Mouse (Mus musculus) midbrain, embryonic 16.5 days (tissue): ENCODE results near the gene Cnot11. TPM values are rescaled to one million over a fixed set of nuclear protein-coding genes. Genes with fewer than 3 reads are reported as not detected.
A peak's percentile ranks its signal among the peaks of the same experiment; 100 is the strongest.

ENCODE experiments used
- ATAC-seq: fragments of 200-750 bp; cut with Nextera tagmentation; 2 replicates; pipeline ENCODE4 v1.8.0; 2017; ENCODE audit warnings: moderate TSS enrichment
- H3K27ac ChIP-seq: fragments of 300-500 bp; sonication (generic); 2 replicates; pipeline ENCODE4 v1.5.1; 2014; ENCODE audit warnings: mild to moderate bottlenecking, low read length, mixed read lengths
- H3K27me3 ChIP-seq: fragments of 300-500 bp; sonication (generic); 2 replicates; pipeline ENCODE4 v1.6.1; 2014; ENCODE audit warnings: low read depth, low read length, mixed read lengths; ENCODE audit not compliant: control insufficient read depth, insufficient read depth
- H3K36me3 ChIP-seq: fragments of 300-500 bp; sonication (generic); 2 replicates; pipeline ENCODE4 v1.6.1; 2014; ENCODE audit warnings: mild to moderate bottlenecking, low read length, moderate library complexity, mixed read lengths; ENCODE audit not compliant: control insufficient read depth, insufficient read depth
- H3K4me1 ChIP-seq: fragments of 300-500 bp; sonication (generic); 2 replicates; pipeline ENCODE4 v1.6.1; 2014; ENCODE audit warnings: mild to moderate bottlenecking, low read length, mixed read lengths; ENCODE audit not compliant: control insufficient read depth, insufficient read depth
- H3K4me2 ChIP-seq: fragments of 300-500 bp; sonication (generic); 2 replicates; pipeline ENCODE4 v1.6.1; 2014; ENCODE audit warnings: mild to moderate bottlenecking, low read length, mixed read lengths
- H3K4me3 ChIP-seq: fragments of 300-500 bp; sonication (generic); 2 replicates; pipeline ENCODE4 v1.5.1; 2014; ENCODE audit warnings: low read depth, mild to moderate bottlenecking, low read length, moderate library complexity, mixed read lengths
- H3K9ac ChIP-seq: fragments of 300-500 bp; sonication (generic); 2 replicates; pipeline ENCODE4 v1.6.1; 2014; ENCODE audit warnings: low read depth, low read length, mixed read lengths
- H3K9me3 ChIP-seq: fragments of 300-500 bp; sonication (generic); replicated peaks from 2 replicates; pipeline ENCODE4 v1.6.1; 2014; ENCODE audit warnings: mild to moderate bottlenecking, low read length, mixed read lengths; ENCODE audit not compliant: control insufficient read depth, poor library complexity, severe bottlenecking
- WGBS: fragments of 180-500 bp; shearing (Covaris S2); extraction: QIAGEN DNeasy Blood & Tissue Kit; methylation state at CpG from one replicate; pipeline ENCODE4 v1.1.7; 2014; 5-methylcytosine and 5-hydroxymethylcytosine counted together
- polyA plus RNA-seq: library from polyadenylated mRNA; unstranded; fragments of >200 nt; fragmentation: Nextera tagmentation; extraction: Ambion mirVana; gene quantifications from 2 replicates; pipeline ENCODE4 v1.2.1, GENCODE M21; 2015

Gene Cnot11
- polyA plus RNA-seq, 1 experiment from 2014 or later, result 10.5 TPM

DNA sequence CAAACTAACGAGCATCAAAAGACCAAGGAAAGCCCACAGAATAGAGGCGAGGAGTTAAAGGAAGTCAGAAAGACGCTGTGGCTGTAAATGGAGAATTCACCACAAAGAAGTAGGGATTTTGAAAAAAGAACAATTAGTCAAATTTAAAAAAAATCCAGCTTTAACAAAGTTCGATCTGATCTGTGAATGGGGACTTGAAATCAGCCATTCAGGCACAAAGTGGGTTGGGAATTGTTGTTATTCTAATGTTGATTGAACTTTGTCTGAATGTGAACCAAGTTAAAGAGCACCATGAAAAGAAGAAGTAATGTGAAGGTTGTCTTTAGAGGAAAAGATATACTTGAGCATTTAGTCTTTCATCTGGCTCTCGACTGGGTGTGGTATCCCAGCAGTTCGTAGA is 6.5 kb upstream of the Cnot11 start:
- H3K9ac ChIP-seq, result no peak overlapping the region
- no peak for ATAC-seq
- 60% methylated on average over 6 of the region's 6 CpGs for WGBS
- no peak overlapping the region for H3K4me2 ChIP-seq
- no peaks in the 10 kb centered on the region for H3K4me1 ChIP-seq
- H3K4me3 ChIP-seq, result no peak overlapping the region
- H3K27me3 ChIP-seq, result no peaks in the 10 kb centered on the region
- H3K27ac ChIP-seq, result no peak overlapping the region
- H3K9me3 ChIP-seq, result no peaks in the 10 kb centered on the region
- H3K36me3 ChIP-seq, result no peaks in the 10 kb centered on the region

DNA sequence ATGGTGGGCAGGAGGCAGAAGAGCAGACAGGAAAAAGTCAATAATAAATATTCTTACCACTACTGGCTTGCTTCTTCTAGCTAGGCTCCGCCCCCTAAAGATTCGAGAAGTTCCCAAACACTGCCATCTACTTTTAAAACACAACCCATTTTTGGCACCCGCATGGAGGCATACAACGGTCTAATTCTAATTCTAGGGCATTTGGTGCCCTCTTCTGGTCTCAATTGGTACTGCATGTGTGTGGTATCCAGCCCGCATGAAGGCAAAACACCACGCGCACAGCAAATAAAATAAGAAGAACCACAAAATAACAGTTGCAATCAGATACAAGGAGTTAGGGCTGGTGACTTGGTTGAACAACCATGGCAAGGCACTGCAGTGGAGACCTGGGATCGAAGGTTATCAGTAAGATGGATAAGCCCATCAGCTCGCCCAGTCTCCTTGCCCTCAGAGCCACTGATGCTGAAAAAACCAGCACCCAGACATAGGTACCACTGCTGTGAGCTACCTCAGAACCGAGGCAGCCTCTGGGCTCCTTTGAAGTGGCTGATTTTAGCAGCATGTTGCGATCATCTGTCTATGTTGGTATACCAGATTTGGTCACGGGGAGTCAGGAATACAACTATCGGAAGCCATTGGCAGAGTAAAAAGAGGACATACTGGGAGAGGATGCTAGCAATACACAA is 4.4 kb upstream of the Cnot11 start:
- Histone ChIP-seq H3K9me3 (no peaks in the 10 kb centered on the region), H3K27ac (no peak overlapping the region), H3K9ac (no peak overlapping the region), H3K27me3 (no peaks in the 10 kb centered on the region), H3K4me3 (no peak overlapping the region), H3K36me3 (no peaks in the 10 kb centered on the region), H3K4me2 (no peak overlapping the region), H3K4me1 (0 out of 2 replicates have a peak, but pooled peaks cover 3% of the 10 kb centered on the region)
- WGBS, result 35% methylated on average over 13 of the region's 13 CpGs
- no peak for ATAC-seq

DNA sequence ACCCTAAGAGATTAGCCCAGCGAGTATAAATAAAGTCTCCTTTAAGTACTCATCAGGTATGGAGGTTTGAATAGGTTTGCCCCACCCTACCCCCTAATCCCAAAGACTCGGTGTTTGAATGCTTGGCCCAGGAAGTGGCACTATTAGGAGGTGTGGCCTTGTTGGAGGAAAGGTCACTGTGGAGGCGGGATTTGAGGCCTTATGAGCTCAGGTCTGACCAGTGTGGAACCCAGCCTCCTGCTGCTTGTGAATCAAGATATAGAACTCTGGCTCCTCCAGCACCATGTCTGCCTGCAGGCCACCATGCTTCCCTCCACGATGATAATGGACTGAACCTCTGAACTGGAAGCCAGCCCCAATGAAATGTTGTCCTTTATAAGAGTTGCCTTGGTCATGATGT is 3.8 kb upstream of the Cnot11 start:
- WGBS, result 67% methylated on average over 4 of the region's 4 CpGs
- 0 out of 2 replicates have a peak, but pooled peaks cover 3% of the 10 kb centered on the region for H3K4me1 ChIP-seq
- no peak for ATAC-seq
- H3K4me2 ChIP-seq, result no peak overlapping the region
- H3K9me3 ChIP-seq, result no peaks in the 10 kb centered on the region
- no peak overlapping the region for H3K4me3 ChIP-seq
- H3K27ac ChIP-seq, result no peak overlapping the region
- H3K9ac ChIP-seq, result no peak overlapping the region
- H3K36me3 ChIP-seq, result no peaks in the 10 kb centered on the region
- H3K27me3 ChIP-seq, result no peaks in the 10 kb centered on the region

DNA sequence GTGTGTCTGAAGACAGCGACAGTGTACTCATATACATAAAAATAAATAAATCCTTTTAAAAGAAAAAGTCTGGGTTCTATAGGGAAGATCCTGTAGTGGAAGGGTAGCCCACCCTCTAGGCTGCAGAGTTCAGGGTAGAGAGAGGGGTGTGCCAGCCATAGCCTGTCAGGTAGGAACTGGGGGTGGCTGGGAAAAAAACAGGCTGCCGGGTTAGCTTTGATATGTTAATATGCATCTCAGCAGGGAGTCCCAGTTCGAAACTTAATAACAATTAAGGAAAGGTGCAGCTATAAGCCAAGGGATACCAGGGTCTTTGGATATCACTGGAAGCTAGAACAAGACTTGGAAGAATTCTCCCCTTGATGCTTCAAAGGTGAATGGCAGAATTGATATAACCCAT is 875 bp upstream of the Cnot11 start:
- H3K9me3 ChIP-seq, result no peaks in the 10 kb centered on the region
- H3K36me3 ChIP-seq, result peaks cover 10% of the 10 kb centered on the region
- H3K27me3 ChIP-seq, result no peaks in the 10 kb centered on the region
- H3K27ac ChIP-seq, result no peak overlapping the region
- no peak for ATAC-seq
- H3K4me2 ChIP-seq, result no peak overlapping the region
- no peak overlapping the region for H3K4me3 ChIP-seq
- no peak overlapping the region for H3K9ac ChIP-seq
- 22% methylated on average over 3 of the region's 3 CpGs for WGBS
- peaks cover 21% of the 10 kb centered on the region for H3K4me1 ChIP-seq

DNA sequence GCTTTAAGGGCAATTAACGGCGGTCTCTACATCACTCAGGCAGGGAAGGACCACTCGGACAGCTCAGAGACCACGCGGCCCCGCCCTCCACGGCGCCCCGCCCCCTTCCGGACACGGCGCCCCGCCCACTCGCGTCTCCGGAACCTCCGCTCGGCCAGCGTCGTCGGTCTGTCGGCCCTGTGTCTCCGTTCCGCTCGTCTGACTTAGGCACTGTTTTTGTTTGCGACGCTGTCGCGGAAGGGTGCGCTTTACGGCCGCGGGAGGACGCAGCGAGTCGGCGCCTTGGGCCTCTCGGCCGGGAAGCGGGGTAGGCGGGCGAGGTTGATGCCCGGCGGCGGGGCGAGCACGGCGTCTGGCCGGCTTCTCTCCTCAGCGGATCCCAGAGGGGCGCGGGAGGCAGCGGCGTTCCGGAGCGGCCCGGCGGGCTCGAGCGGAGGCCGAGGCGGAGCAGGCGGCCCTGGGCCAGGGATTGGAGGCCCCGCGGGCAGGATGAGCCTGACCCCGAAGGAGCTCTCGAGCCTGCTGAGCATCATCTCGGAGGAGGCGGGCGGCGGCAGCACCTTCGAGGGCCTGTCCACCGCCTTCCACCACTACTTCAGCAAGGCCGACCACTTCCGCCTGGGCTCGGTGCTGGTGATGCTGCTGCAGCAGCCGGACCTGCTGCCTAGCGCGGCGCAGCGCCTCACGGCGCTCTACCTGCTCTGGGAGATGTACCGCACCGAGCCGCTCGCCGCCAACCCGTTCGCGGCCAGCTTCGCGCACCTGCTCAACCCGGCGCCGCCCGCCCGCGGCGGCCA is 921 bp downstream of the Cnot11 start:
- Histone ChIP-seq H3K36me3 (peaks cover 28% of the 10 kb centered on the region), H3K4me2 (peak overlapping the region; percentile 91), H3K27me3 (no peaks in the 10 kb centered on the region), H3K4me1 (peaks cover 22% of the 10 kb centered on the region), H3K9me3 (peaks cover 5% of the 10 kb centered on the region; the same call in 1 of the 2 replicates), H3K27ac (peak overlapping the region; percentile 92), H3K9ac (peak overlapping the region; percentile 97), H3K4me3 (peak overlapping the region; percentile 96)
- ATAC-seq, result peak; percentile 92
- WGBS, result 0% methylated on average over 84 of the region's 100 CpGs

DNA sequence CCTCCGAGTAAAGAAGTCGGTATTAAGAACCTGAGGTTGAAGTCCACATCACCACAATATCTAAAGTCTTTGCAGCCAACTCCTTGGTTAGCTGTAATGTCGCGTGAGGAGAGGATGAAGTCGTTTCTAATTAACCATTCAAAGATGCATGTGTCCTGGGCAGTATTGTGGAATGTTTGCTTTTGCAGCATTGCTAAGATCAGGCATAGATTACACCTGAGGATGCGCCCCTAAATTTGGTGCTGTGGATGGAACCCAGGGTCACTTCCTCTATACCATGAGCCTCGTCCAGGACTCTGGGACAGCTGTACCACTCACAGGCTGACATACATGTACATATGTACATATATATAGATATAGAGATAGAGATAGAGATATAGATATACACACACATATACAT is 1.9 kb downstream of the Cnot11 start:
- Histone ChIP-seq H3K27me3 (no peaks in the 10 kb centered on the region), H3K4me2 (peak overlapping the region; percentile 91), H3K27ac (no peak overlapping the region), H3K9me3 (peaks cover 6% of the 10 kb centered on the region; the same call in 1 of the 2 replicates), H3K4me3 (peak overlapping the region; percentile 96), H3K9ac (peak overlapping the region; percentile 97), H3K36me3 (peaks cover 31% of the 10 kb centered on the region), H3K4me1 (peaks cover 22% of the 10 kb centered on the region)
- 41% methylated on average over 7 of the region's 7 CpGs for WGBS
- ATAC-seq, result no peak

DNA sequence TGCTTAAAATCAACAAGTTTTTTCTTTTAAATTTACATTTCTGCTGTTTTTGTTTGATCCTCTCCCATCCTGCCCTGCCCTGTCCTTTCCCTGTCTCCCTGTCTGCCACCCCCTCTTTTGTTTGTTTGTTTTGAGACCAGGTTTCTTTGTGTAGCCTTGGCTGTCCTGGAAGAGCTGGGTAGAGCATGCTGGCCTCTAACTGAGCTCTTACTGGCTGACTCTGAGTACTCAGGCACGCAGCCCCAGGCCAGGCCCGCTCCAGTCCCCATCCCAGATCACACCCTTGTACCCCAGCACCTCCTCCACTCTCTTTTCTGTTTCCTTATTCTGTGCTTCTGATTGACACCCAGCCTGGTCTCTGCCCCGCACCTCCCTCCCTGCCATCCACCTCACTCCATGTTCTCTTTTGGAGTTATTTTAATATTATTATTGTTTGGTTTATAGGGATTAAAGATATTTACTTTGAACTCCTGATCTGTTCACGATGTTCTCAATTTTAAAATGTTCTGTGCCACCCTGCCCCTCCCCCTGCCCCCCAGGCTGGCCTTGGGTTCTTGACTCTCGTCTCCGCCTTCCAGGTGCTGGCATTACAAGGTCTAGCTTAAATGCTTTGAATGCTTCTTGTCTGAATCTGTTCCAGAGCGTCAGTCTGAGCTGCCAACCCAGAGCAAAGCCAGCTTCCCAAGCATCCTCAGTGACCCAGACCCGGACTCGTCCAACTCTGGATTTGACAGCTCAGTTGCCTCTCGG is 3.0 kb downstream of the Cnot11 start:
- no peak overlapping the region for H3K4me3 ChIP-seq
- H3K9me3 ChIP-seq, result peaks cover 6% of the 10 kb centered on the region; the same call in 1 of the 2 replicates
- H3K9ac ChIP-seq, result no peak overlapping the region
- 93% methylated on average over 10 of the region's 10 CpGs for WGBS
- peaks cover 36% of the 10 kb centered on the region for H3K36me3 ChIP-seq
- H3K4me1 ChIP-seq, result peaks cover 22% of the 10 kb centered on the region
- ATAC-seq, result no peak
- H3K27me3 ChIP-seq, result no peaks in the 10 kb centered on the region
- H3K27ac ChIP-seq, result no peak overlapping the region
- peak overlapping the region; percentile 5; the same call in 1 of the 2 replicates for H3K4me2 ChIP-seq

DNA sequence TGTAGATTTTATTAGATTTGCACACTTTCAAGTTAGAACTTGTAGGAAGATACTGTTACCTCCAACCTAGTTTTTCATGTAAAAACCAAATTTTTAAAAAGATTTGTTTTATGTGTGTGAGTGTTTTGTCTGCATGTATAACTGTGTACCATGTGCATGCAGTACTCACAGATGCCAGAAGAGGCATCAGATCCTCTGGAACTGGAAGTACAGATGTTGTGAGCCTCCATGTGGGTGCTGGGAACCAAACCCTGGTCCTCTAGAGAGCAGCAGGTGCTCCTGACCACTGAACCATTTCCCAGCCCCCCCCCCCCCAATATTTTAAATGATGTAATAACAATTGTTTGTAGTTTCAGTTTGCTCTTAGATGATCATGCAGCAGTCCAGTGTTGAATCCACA is 5.8 kb downstream of the Cnot11 start:
- Histone ChIP-seq H3K4me2 (no peak overlapping the region), H3K4me1 (peaks cover 19% of the 10 kb centered on the region), H3K27me3 (no peaks in the 10 kb centered on the region), H3K9me3 (peaks cover 6% of the 10 kb centered on the region; the same call in 1 of the 2 replicates), H3K27ac (no peak overlapping the region), H3K4me3 (no peak overlapping the region), H3K36me3 (peaks cover 46% of the 10 kb centered on the region), H3K9ac (no peak overlapping the region)
- no peak for ATAC-seq
